Mouse (Mus musculus): ENCODE data around the gene Vamp2. TPM values are rescaled to one million over a fixed set of nuclear protein-coding genes. Genes with fewer than 3 reads are reported as not detected.

Vamp2 gene
- polyA plus RNA-seq, 1 experiment: 51.8 TPM

DNA sequence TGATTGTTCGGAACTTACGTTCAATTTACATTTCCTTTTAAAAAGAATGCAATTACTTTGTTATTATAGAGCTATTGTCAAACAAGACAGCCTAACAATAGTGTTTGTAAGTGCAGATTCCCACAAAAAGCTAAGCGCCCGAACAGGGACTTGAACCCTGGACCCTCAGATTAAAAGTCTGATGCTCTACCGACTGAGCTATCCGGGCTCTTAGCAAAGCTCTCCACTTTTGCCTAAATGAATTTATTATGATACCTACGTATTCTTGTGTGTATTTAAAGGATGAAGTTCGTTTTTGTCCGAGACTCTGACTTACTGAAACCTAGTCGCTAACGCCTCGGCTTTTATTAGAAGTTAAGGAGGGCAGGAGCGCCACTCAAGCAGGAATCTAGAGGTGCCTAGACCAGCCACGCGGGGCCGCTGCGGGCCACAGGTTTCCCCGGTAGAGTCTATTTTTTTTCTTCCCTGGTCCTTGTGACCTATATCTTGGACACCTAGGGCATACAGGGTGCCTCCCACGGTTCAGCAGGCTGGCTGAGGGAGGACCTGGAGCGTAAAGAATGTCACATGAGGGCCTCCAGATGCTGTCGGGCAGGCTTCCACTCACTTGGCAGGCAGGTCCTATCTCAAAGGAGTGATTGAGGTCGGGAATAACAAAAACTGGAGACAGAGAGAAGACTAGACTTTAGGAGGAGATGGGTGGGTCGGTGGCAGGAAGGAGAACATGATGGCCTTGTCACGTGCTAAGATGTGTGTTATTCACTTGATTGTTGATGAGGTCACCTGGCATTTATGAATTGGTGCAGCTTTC lies 37.0 kb downstream of the Vamp2 start:
- no peak overlapping the region for H3ac ChIP-seq (ENCODE audit: control insufficient read depth, insufficient read length)
- no peaks in the 10 kb centered on the region for H3K27me3 ChIP-seq (ENCODE audit: control insufficient read depth, insufficient read depth, insufficient read length)
- no peaks in the 10 kb centered on the region for H3K36me3 ChIP-seq (ENCODE audit: control insufficient read depth, insufficient read depth)
- no peaks in the 10 kb centered on the region for H3K79me2 ChIP-seq (ENCODE audit: control insufficient read depth, insufficient read depth)
- H3K4me2 ChIP-seq (ENCODE audit: low read depth): peak overlapping the region; percentile 77
- peak overlapping the region; percentile 26 for H3K4me3 ChIP-seq
- no peak for TF ChIP-seq TCF3 (IDR thresholded peaks at IDR 0.05; ENCODE audit: insufficient read length, low read depth)
- no peak for TF ChIP-seq MYOD1 (IDR thresholded peaks at IDR 0.05; ENCODE audit: control insufficient read depth in 1 of 3, insufficient read length in 2 of 3, low read depth in 2 of 3)
- TF ChIP-seq SRF (IDR thresholded peaks at IDR 0.05; ENCODE audit: control insufficient read depth, insufficient read length, low read depth): no peak
- no peak for TF ChIP-seq POLR2AphosphoS2 (IDR thresholded peaks at IDR 0.05; ENCODE audit: insufficient read length, low read depth)
- no peak for TF ChIP-seq POLR2A (IDR thresholded peaks at IDR 0.05; ENCODE audit: insufficient read length, low read depth)
- no peak for TF ChIP-seq REST (IDR thresholded peaks at IDR 0.05; ENCODE audit: insufficient read depth, insufficient read length)
- no peak for TF ChIP-seq MAX (IDR thresholded peaks at IDR 0.05; ENCODE audit: low read depth)
- TF ChIP-seq USF1 (IDR thresholded peaks at IDR 0.05; ENCODE audit: low read depth): peak; percentile 51
- TF ChIP-seq CEBPB (IDR thresholded peaks at IDR 0.05; ENCODE audit: insufficient read depth, poor library complexity, severe bottlenecking): 0 out of 2 replicates have a peak, but pooled peaks have one; percentile 7
- TF ChIP-seq TCF12 (IDR thresholded peaks at IDR 0.05; ENCODE audit: insufficient read depth, poor library complexity, severe bottlenecking): no peak
- peak; percentile 14 for TF ChIP-seq E2F4 (IDR thresholded peaks at IDR 0.05; ENCODE audit: insufficient read depth)
- no peak for TF ChIP-seq MYOG (IDR thresholded peaks at IDR 0.05; ENCODE audit: control insufficient read depth in 1 of 3, insufficient read depth in 1 of 3, insufficient read length in 2 of 3, low read depth in 2 of 3)

- Histone ChIP-seq H3K4me3 (peak within 1 kb of the TSS; percentile 26), H3K27me3 (ENCODE audit: control insufficient read depth, insufficient read depth, insufficient read length) (no peaks in the 10 kb centered on the region), H3K36me3 (ENCODE audit: control insufficient read depth, insufficient read depth) (no peaks in the 10 kb centered on the region), H3ac (ENCODE audit: control insufficient read depth, insufficient read length) (no peak within 1 kb of the TSS), H3K79me2 (ENCODE audit: control insufficient read depth, insufficient read depth) (no peaks in the 10 kb centered on the region), H3K4me2 (ENCODE audit: low read depth) (peak within 1 kb of the TSS; percentile 77)
- no peak for TF ChIP-seq REST (IDR thresholded peaks at IDR 0.05; ENCODE audit: insufficient read depth, insufficient read length)
- no peak for TF ChIP-seq MAX (IDR thresholded peaks at IDR 0.05; ENCODE audit: low read depth)
- TF ChIP-seq POLR2A (IDR thresholded peaks at IDR 0.05; ENCODE audit: insufficient read length, low read depth): no peak
- no peak for TF ChIP-seq TCF12 (IDR thresholded peaks at IDR 0.05; ENCODE audit: insufficient read depth, poor library complexity, severe bottlenecking)
- no peak for TF ChIP-seq MYOD1 (IDR thresholded peaks at IDR 0.05; ENCODE audit: control insufficient read depth in 1 of 3, insufficient read length in 2 of 3, low read depth in 2 of 3)
- no peak for TF ChIP-seq USF1 (IDR thresholded peaks at IDR 0.05; ENCODE audit: low read depth)
- TF ChIP-seq TCF3 (IDR thresholded peaks at IDR 0.05; ENCODE audit: insufficient read length, low read depth): no peak
- TF ChIP-seq E2F4 (IDR thresholded peaks at IDR 0.05; ENCODE audit: insufficient read depth): no peak
- TF ChIP-seq POLR2AphosphoS2 (IDR thresholded peaks at IDR 0.05; ENCODE audit: insufficient read length, low read depth): no peak
- no peak for TF ChIP-seq MYOG (IDR thresholded peaks at IDR 0.05; ENCODE audit: control insufficient read depth in 1 of 3, insufficient read depth in 1 of 3, insufficient read length in 2 of 3, low read depth in 2 of 3)
- TF ChIP-seq SRF (IDR thresholded peaks at IDR 0.05; ENCODE audit: control insufficient read depth, insufficient read length, low read depth): no peak
Observed at GRCm38 (mm10) chr11:69125852-69125918, 37.4 kb downstream of the Vamp2 start, which contains the start of gene Aloxe3. Gene Aloxe3, plus strand, starts transcription at chr11:69125896.

DNA sequence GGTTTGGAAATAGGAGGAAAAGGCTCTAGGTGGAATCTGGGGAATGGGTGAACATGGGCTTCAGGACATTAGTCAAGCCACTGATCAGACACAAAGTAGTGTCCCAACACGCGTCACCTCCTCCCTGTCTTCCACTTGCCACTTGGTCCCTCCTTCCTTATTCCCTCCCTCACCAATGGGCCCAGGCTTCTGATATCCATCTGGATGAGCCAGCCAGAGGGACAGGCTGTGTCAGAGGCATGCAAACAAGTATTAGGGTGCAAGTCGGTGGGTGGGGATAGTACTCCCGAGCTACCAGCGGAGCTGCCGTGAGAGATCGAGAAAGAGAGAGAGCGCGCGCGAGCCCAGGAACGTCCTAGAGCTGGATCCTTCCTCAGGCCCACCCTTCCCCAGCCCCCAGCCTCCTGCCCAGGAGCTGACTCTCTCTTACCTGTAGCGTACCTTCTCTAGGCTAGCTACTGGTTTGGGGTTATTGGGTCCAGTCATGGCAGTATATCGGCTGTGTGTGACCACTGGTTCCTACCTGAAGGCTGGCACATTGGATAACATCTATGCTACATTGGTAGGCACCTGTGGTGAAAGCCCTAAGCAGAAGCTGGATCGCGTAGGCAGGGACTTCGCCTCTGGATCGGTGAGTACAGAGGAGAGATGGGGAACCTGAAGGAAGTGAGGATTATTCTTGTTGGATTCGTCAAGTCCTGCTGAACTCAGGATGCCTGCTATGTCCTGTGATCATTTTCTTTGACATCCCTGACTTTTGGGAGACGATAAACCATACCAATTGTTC lies 37.8 kb downstream of the Vamp2 start:
- H3K79me2 ChIP-seq (ENCODE audit: control insufficient read depth, insufficient read depth): no peaks in the 10 kb centered on the region
- H3K4me2 ChIP-seq (ENCODE audit: low read depth): peak overlapping the region; percentile 77
- TF ChIP-seq POLR2AphosphoS2 (IDR thresholded peaks at IDR 0.05; ENCODE audit: insufficient read length, low read depth): no peak
- no peak for TF ChIP-seq SRF (IDR thresholded peaks at IDR 0.05; ENCODE audit: control insufficient read depth, insufficient read length, low read depth)
- TF ChIP-seq MAX (IDR thresholded peaks at IDR 0.05; ENCODE audit: low read depth): no peak
- TF ChIP-seq TCF12 (IDR thresholded peaks at IDR 0.05; ENCODE audit: insufficient read depth, poor library complexity, severe bottlenecking): no peak
- no peak for TF ChIP-seq CEBPB (IDR thresholded peaks at IDR 0.05; ENCODE audit: insufficient read depth, poor library complexity, severe bottlenecking)
- no peak for TF ChIP-seq REST (IDR thresholded peaks at IDR 0.05; ENCODE audit: insufficient read depth, insufficient read length)
- TF ChIP-seq MYOG (IDR thresholded peaks at IDR 0.05; ENCODE audit: control insufficient read depth in 1 of 3, insufficient read depth in 1 of 3, insufficient read length in 2 of 3, low read depth in 2 of 3): no peak
- no peak for TF ChIP-seq MYOD1 (IDR thresholded peaks at IDR 0.05; ENCODE audit: control insufficient read depth in 1 of 3, insufficient read length in 2 of 3, low read depth in 2 of 3)
- TF ChIP-seq TCF3 (IDR thresholded peaks at IDR 0.05; ENCODE audit: insufficient read length, low read depth): no peak
- TF ChIP-seq USF1 (IDR thresholded peaks at IDR 0.05; ENCODE audit: low read depth): no peak
- TF ChIP-seq POLR2A (IDR thresholded peaks at IDR 0.05; ENCODE audit: insufficient read length, low read depth): no peak
- TF ChIP-seq E2F4 (IDR thresholded peaks at IDR 0.05; ENCODE audit: insufficient read depth): no peak
- H3K4me3 ChIP-seq: peak overlapping the region; percentile 26
- H3K36me3 ChIP-seq (ENCODE audit: control insufficient read depth, insufficient read depth): no peaks in the 10 kb centered on the region
- no peaks in the 10 kb centered on the region for H3K27me3 ChIP-seq (ENCODE audit: control insufficient read depth, insufficient read depth, insufficient read length)
- no peak overlapping the region for H3ac ChIP-seq (ENCODE audit: control insufficient read depth, insufficient read length)

GRCm38 (mm10) chr11:69126706-69127095 lies 38.4 kb downstream of the Vamp2 start:
- H3ac ChIP-seq (ENCODE audit: control insufficient read depth, insufficient read length): no peak overlapping the region
- H3K79me2 ChIP-seq (ENCODE audit: control insufficient read depth, insufficient read depth): no peaks in the 10 kb centered on the region
- H3K4me3 ChIP-seq: no peak overlapping the region
- H3K27me3 ChIP-seq (ENCODE audit: control insufficient read depth, insufficient read depth, insufficient read length): no peaks in the 10 kb centered on the region
- H3K36me3 ChIP-seq (ENCODE audit: control insufficient read depth, insufficient read depth): no peaks in the 10 kb centered on the region
- TF ChIP-seq E2F4 (IDR thresholded peaks at IDR 0.05; ENCODE audit: insufficient read depth): no peak
- TF ChIP-seq MAX (IDR thresholded peaks at IDR 0.05; ENCODE audit: low read depth): no peak
- TF ChIP-seq SRF (IDR thresholded peaks at IDR 0.05; ENCODE audit: control insufficient read depth, insufficient read length, low read depth): no peak
- TF ChIP-seq REST (IDR thresholded peaks at IDR 0.05; ENCODE audit: insufficient read depth, insufficient read length): no peak
- TF ChIP-seq POLR2AphosphoS2 (IDR thresholded peaks at IDR 0.05; ENCODE audit: insufficient read length, low read depth): no peak
- TF ChIP-seq TCF12 (IDR thresholded peaks at IDR 0.05; ENCODE audit: insufficient read depth, poor library complexity, severe bottlenecking): no peak
- TF ChIP-seq MYOG (IDR thresholded peaks at IDR 0.05; ENCODE audit: control insufficient read depth in 1 of 3, insufficient read depth in 1 of 3, insufficient read length in 2 of 3, low read depth in 2 of 3): no peak
- no peak for TF ChIP-seq POLR2A (IDR thresholded peaks at IDR 0.05; ENCODE audit: insufficient read length, low read depth)
- no peak overlapping the region for H3K4me2 ChIP-seq (ENCODE audit: low read depth)
